In genomic region chr10:42262061-42262460, GRCm38 (mm10) we compare ENCODE assay signal across 21 mouse cellular contexts. TPM values are rescaled to one million over a fixed set of nuclear protein-coding genes. Genes with fewer than 3 reads are reported as not detected.
DNase-seq lines count a peak whose midpoint lies in the region; ATAC-seq and TF ChIP-seq lines count a peak whose summit lies in the region.
"Had no signal": no experiment of that assay in that cellular context is flagged by ENCODE, and none has a peak within 500 bp of the region (broad histone marks: within the 10 kb centered on the region; RNA-seq: fewer than 3 reads in every experiment).

No protein-coding gene starts in this region.

- peaks cover 58% of the 10 kb centered on the region for H3K79me2 ChIP-seq in liver, adult 2 months (ENCODE audit: control insufficient read depth, insufficient read depth, low read length)

- H3K9ac ChIP-seq in heart, postnatal 0 days (replicated peaks; ENCODE audit: low read depth, low read length): no peak overlapping the region
- no peak overlapping the region for H3K9ac ChIP-seq in liver, adult 2 months (ENCODE audit: low read depth, low read length)
- H3K9ac ChIP-seq in liver, postnatal 0 days (replicated peaks): no peak overlapping the region
- H3K9ac ChIP-seq: stomach, embryonic 15.5 days had no signal

- no peak overlapping the region for H3K4me3 ChIP-seq in cerebellum, adult 2 months (replicated peaks; ENCODE audit: insufficient read depth, low read depth, low read length)
- no peak overlapping the region for H3K4me3 ChIP-seq in heart, postnatal 0 days (ENCODE audit: low read depth, low read length)
- H3K4me3 ChIP-seq in liver, adult 2 months (ENCODE audit: insufficient read depth, low read depth, low read length): no peak overlapping the region
- no peak overlapping the region for H3K4me3 ChIP-seq in liver, postnatal 0 days (ENCODE audit: low read depth, low read length)
- H3K4me3 ChIP-seq: layer of hippocampus, adult 2 months; stomach, embryonic 15.5 days had no signal

- H3K36me3 ChIP-seq in heart, postnatal 0 days (replicated peaks; ENCODE audit: control insufficient read depth, insufficient read depth, low read length): peaks cover 29% of the 10 kb centered on the region
- peaks cover 27% of the 10 kb centered on the region for H3K36me3 ChIP-seq in liver, adult 2 months (ENCODE audit: control insufficient read depth, insufficient read depth, low read length)
- H3K36me3 ChIP-seq in liver, postnatal 0 days (replicated peaks; ENCODE audit: insufficient read depth, low read length): peaks cover 80% of the 10 kb centered on the region

- TF ChIP-seq EP300 in heart, postnatal 0 days (IDR thresholded peaks at IDR 0.05; ENCODE audit: low read depth): no peak
- no peak for TF ChIP-seq EP300 in liver, postnatal 0 days (IDR thresholded peaks at IDR 0.05; ENCODE audit: low read depth)

- no peaks in the 10 kb centered on the region for H3K27me3 ChIP-seq in cerebellum, adult 2 months (ENCODE audit: control insufficient read depth, insufficient read depth, low read length)
- no peaks in the 10 kb centered on the region for H3K27me3 ChIP-seq in heart, postnatal 0 days (ENCODE audit: control insufficient read depth, insufficient read depth, low read length)
- no peaks in the 10 kb centered on the region for H3K27me3 ChIP-seq in liver, adult 2 months (ENCODE audit: control insufficient read depth, insufficient read depth, low read length)
- no peaks in the 10 kb centered on the region for H3K27me3 ChIP-seq in liver, postnatal 0 days (ENCODE audit: insufficient read depth, low read length)
- H3K27me3 ChIP-seq: megakaryocyte, embryonic 14.5 days; stomach, embryonic 15.5 days had no signal

- peak; percentile 8 to 36 for DNase-seq in cerebellum, adult 2 months
- DNase-seq in cerebellum, postnatal 14 days: no peak
- DNase-seq in heart, postnatal 0 days (ENCODE audit: low spot score): peak; percentile 12
- no peak for DNase-seq in heart, postnatal 36 days
- peak; percentile 60 for DNase-seq in liver, adult 2 months (ENCODE audit: extremely low read depth, low read depth, low spot score)
- DNase-seq in liver, postnatal 0 days: no peak
- no peak for DNase-seq in right cerebral cortex, postnatal 14 days
- DNase-seq: adrenal gland, postnatal 25 days; cerebellum, adult 8-10 months; gastrocnemius, postnatal 14 days; heart, adult 18-20 months; kidney, adult 11 months had no signal

- WGBS in cerebellum, adult 2 months: 75% methylated on average over 3 of the region's 3 CpGs
- 45% methylated on average over 3 of the region's 3 CpGs for WGBS in heart, postnatal 0 days
- WGBS in liver, adult 2 months: 41% methylated on average over 3 of the region's 3 CpGs
- 75% methylated on average over 3 of the region's 3 CpGs for WGBS in liver, postnatal 0 days (ENCODE audit: insufficient replicate concordance)

- TF ChIP-seq POLR2A in cerebellum, adult 2 months (IDR thresholded peaks at IDR 0.05; ENCODE audit: borderline replicate concordance, insufficient read depth, low read length): no peak
- TF ChIP-seq POLR2A in liver, adult 2 months (IDR thresholded peaks at IDR 0.05; ENCODE audit: extremely low read depth, insufficient read depth, low read length): no peak

- intact Hi-C loops in heart, postnatal 36 days (cut with DNase I): no loop called here

- H3K4me1 ChIP-seq in cerebellum, adult 2 months (ENCODE audit: control insufficient read depth, insufficient read depth, low read length): peaks cover 46% of the 10 kb centered on the region
- H3K4me1 ChIP-seq in heart, postnatal 0 days (ENCODE audit: control insufficient read depth, insufficient read depth): peaks cover 17% of the 10 kb centered on the region
- peaks cover 38% of the 10 kb centered on the region for H3K4me1 ChIP-seq in liver, adult 2 months (ENCODE audit: control insufficient read depth, insufficient read depth, low read length)
- peaks cover 66% of the 10 kb centered on the region for H3K4me1 ChIP-seq in liver, postnatal 0 days (ENCODE audit: insufficient read depth)
- H3K4me1 ChIP-seq: stomach, embryonic 15.5 days had no signal

- no peak for TF ChIP-seq CTCF in cerebellum, adult 2 months (IDR thresholded peaks at IDR 0.05; ENCODE audit: borderline replicate concordance, insufficient read depth, low read depth, low read length)
- TF ChIP-seq CTCF in heart, postnatal 0 days (IDR thresholded peaks at IDR 0.05; ENCODE audit: low read depth): no peak
- no peak for TF ChIP-seq CTCF in liver, adult 2 months (IDR thresholded peaks at IDR 0.05; ENCODE audit: low read depth, low read length)
- no peak for TF ChIP-seq CTCF in liver, postnatal 0 days (IDR thresholded peaks at IDR 0.05; ENCODE audit: low read depth)

- ATAC-seq in heart, postnatal 0 days (ENCODE audit: insufficient read depth, low read depth): peak; percentile 36; the same call in 1 of the 2 replicates
- ATAC-seq in liver, postnatal 0 days: no peak
- ATAC-seq: activated CD4-positive, CD25-positive, alpha-beta regulatory T cell, adult 4 months; forebrain, embryonic 14.5 days; hindbrain, embryonic 16.5 days; lung, postnatal 0 days; midbrain, embryonic 16.5 days had no signal

- no peak overlapping the region for H3K4me2 ChIP-seq in heart, postnatal 0 days (ENCODE audit: low read depth, low read length)
- 0 out of 2 replicates have a peak overlapping the region, but pooled peaks have one; percentile 63 for H3K4me2 ChIP-seq in liver, postnatal 0 days (ENCODE audit: low read depth, low read length)
- H3K4me2 ChIP-seq: stomach, embryonic 15.5 days had no signal

- H3K27ac ChIP-seq in cerebellum, adult 2 months (ENCODE audit: insufficient read depth, low read length): no peak overlapping the region
- H3K27ac ChIP-seq in heart, postnatal 0 days (ENCODE audit: low read depth): peak overlapping the region; percentile 57
- H3K27ac ChIP-seq in liver, adult 2 months (replicated peaks; ENCODE audit: insufficient read depth, low read depth, low read length): no peak overlapping the region
- H3K27ac ChIP-seq in liver, postnatal 0 days (ENCODE audit: low read depth): peak overlapping the region; percentile 83; the same call in 1 of the 2 replicates
- H3K27ac ChIP-seq: kidney, postnatal 0 days; layer of hippocampus, adult 2 months; stomach, embryonic 15.5 days had no signal

- no peaks in the 10 kb centered on the region for H3K9me3 ChIP-seq in heart, postnatal 0 days (replicated peaks; ENCODE audit: control insufficient read depth, low read length)
- no peaks in the 10 kb centered on the region for H3K9me3 ChIP-seq in liver, postnatal 0 days (ENCODE audit: low read length)
- H3K9me3 ChIP-seq: stomach, embryonic 15.5 days had no signal

RNA-seq across cellular contexts. Expression of gene Foxo3, which starts 14.5 kb away (rescaled TPM):
- 50.5 and 59.9 TPM in 2 replicates for polyA plus RNA-seq in cerebellum, adult 2 months (2012; rRNA removed)
- 51.9 and 70.8 TPM in 2 replicates for total RNA-seq in heart, postnatal 0 days (2014; rRNA removed; ENCODE audit: low replicate concordance)
- polyA plus RNA-seq in heart, postnatal 0 days (2015; fragmentation: Nextera tagmentation; extraction: Ambion mirVana): 5.4 and 6.5 TPM in 2 replicates
- total RNA-seq in heart, postnatal 36 days (2021): 100 to 1,000 TPM in 1 of 2 experiments, 10 to 100 TPM in 1; 86.1 to 111 TPM
- 34.2 and 35.4 TPM in 2 replicates for total RNA-seq in liver, adult 2 months (2014; rRNA removed)
- polyA plus RNA-seq in liver, adult 2 months (2012; rRNA removed): 17.0 and 17.7 TPM in 2 replicates
- polyA plus RNA-seq in liver, postnatal 0 days (2015; fragmentation: Nextera tagmentation; extraction: Ambion mirVana): 8.4 and 9.4 TPM in 2 replicates

Comparison
In these comparisons a context has a peak if more than half of its experiments do, and no peak if none do; other contexts are left out.
1. DNase-seq: peak in cerebellum, adult 2 months (2 of 2), heart, postnatal 0 days (single experiment) and liver, adult 2 months (single experiment); none in cerebellum, postnatal 14 days (0 of 2), heart, postnatal 36 days (0 of 2), liver, postnatal 0 days (single experiment) and right cerebral cortex, postnatal 14 days (single experiment).
2. H3K27ac ChIP-seq: peak in heart, postnatal 0 days (single experiment) and liver, postnatal 0 days (single experiment); none in cerebellum, adult 2 months (single experiment) and liver, adult 2 months (single experiment).